Mouse (Mus musculus): ENCODE measurements around the gene Kcna6. TPM values are rescaled to one million over a fixed set of nuclear protein-coding genes. Genes with fewer than 3 reads are reported as not detected.
A peak's percentile ranks its signal among the peaks of the same experiment; 100 is the strongest.

The Kcna6 gene
- total RNA-seq, 2 experiments from 2014 or later, result 1.3 to 1.7 TPM

- no peak for DNase-seq
Observed at GRCm38 (mm10) chr6:126735806-126736205, 4.7 kb downstream of the Kcna6 start.

- no peak for DNase-seq
Observed at GRCm38 (mm10) chr6:126732645-126733044, 7.8 kb downstream of the Kcna6 start.

- no peak for DNase-seq
Observed at GRCm38 (mm10) chr6:126728803-126729202, 11.7 kb downstream of the Kcna6 start.

GRCm38 (mm10) chr6:126718423-126719087 is 21.9 kb downstream of the Kcna6 start:
- DNase-seq, result no peak

GRCm38 (mm10) chr6:126712531-126712930 is 27.9 kb downstream of the Kcna6 start:
- DNase-seq, result no peak

- DNase-seq, result no peak
Observed at GRCm38 (mm10) chr6:126705936-126706335, 34.5 kb downstream of the Kcna6 start.

GRCm38 (mm10) chr6:126704430-126704829 is 36.0 kb downstream of the Kcna6 start:
- DNase-seq, result peak in 1 of 2 experiments; percentile 18

- DNase-seq, result peak; percentile 73 to 75
Observed at GRCm38 (mm10) chr6:126702116-126702515, 38.4 kb downstream of the Kcna6 start.

GRCm38 (mm10) chr6:126701196-126701595 is 39.3 kb downstream of the Kcna6 start:
- no peak for DNase-seq

- peak; percentile 6 to 7 for DNase-seq
Observed at GRCm38 (mm10) chr6:126699995-126700394, 40.5 kb downstream of the Kcna6 start.

GRCm38 (mm10) chr6:126687120-126687519 is 53.4 kb downstream of the Kcna6 start:
- no peak for DNase-seq

GRCm38 (mm10) chr6:126685135-126685534 is 55.3 kb downstream of the Kcna6 start:
- no peak for DNase-seq

GRCm38 (mm10) chr6:126678961-126679360 is 61.5 kb downstream of the Kcna6 start:
- peak; percentile 8 to 12 for DNase-seq

GRCm38 (mm10) chr6:126667001-126667400 is 73.5 kb downstream of the Kcna6 start:
- no peak for DNase-seq

- DNase-seq, result no peak
Observed at GRCm38 (mm10) chr6:126666091-126666490, 74.4 kb downstream of the Kcna6 start.

GRCm38 (mm10) chr6:126664569-126664968 is 75.9 kb downstream of the Kcna6 start:
- DNase-seq, result no peak

Other genes with a start within 250 kb of the Kcna6 start
- gene Kcna5, start 205.3 kb downstream of the Kcna6 start, total RNA-seq (2021), result 1 to 10 TPM; 1.8 to 2.3 TPM
- gene Kcna1, start 94.3 kb downstream of the Kcna6 start, total RNA-seq (2021), result 1 to 10 TPM; 1.4 to 2.4 TPM
- 100 to 1,000 TPM; 223 to 240 TPM for gene Ndufa9, start 108.5 kb upstream of the Kcna6 start, total RNA-seq (2021)
- gene Akap3, start 112.4 kb upstream of the Kcna6 start, total RNA-seq (2021), result not detected
- gene Dyrk4, start 181.2 kb upstream of the Kcna6 start, total RNA-seq (2021), result under 1 TPM in 1 of 2 experiments, not detected in 1; 0.26 TPM
- gene Rad51ap1, start 198.9 kb upstream of the Kcna6 start, total RNA-seq (2021), result 1 to 10 TPM; 2.1 to 2.3 TPM
- gene D6Wsu163e, start 199.3 kb upstream of the Kcna6 start, total RNA-seq (2021), result 10 to 100 TPM; 21.4 to 21.5 TPM

All from adrenal gland, postnatal 36 days (tissue).